Mouse (Mus musculus) limb, embryonic 15.5 days (tissue): ENCODE results near the gene Fntb. TPM values are rescaled to one million over a fixed set of nuclear protein-coding genes. Genes with fewer than 3 reads are reported as not detected.

Experiments used
- ATAC-seq: fragments of 200-750 bp; cut with Nextera tagmentation; 2 replicates; pipeline ENCODE4 v1.8.0; 2017; ENCODE audit warnings: low read depth, moderate TSS enrichment; ENCODE audit not compliant: insufficient number of reproducible peaks, low FRiP score, low TSS enrichment
- H3K27ac ChIP-seq: fragments of 300-500 bp; sonication (generic); 2 replicates; pipeline ENCODE4 v1.5.1; 2015; ENCODE audit warnings: moderate library complexity, mild to moderate bottlenecking, inconsistent platforms
- H3K27me3 ChIP-seq: fragments of 300-500 bp; sonication (generic); 2 replicates; pipeline ENCODE4 v1.6.1; 2015; ENCODE audit warnings: inconsistent platforms
- H3K36me3 ChIP-seq: fragments of 300-500 bp; sonication (generic); 2 replicates; pipeline ENCODE4 v1.6.1; 2015; ENCODE audit warnings: inconsistent platforms
- H3K4me1 ChIP-seq: fragments of 300-500 bp; sonication (generic); 2 replicates; pipeline ENCODE4 v1.6.1; 2015; ENCODE audit warnings: inconsistent platforms
- H3K4me2 ChIP-seq: fragments of 300-500 bp; sonication (generic); 2 replicates; pipeline ENCODE4 v1.6.1; 2015; ENCODE audit warnings: mild to moderate bottlenecking, inconsistent platforms
- H3K4me3 ChIP-seq: fragments of 300-500 bp; sonication (generic); 2 replicates; pipeline ENCODE4 v1.5.1; 2015; ENCODE audit warnings: mild to moderate bottlenecking, inconsistent platforms
- H3K9ac ChIP-seq: fragments of 300-500 bp; sonication (generic); 2 replicates; pipeline ENCODE4 v1.6.1; 2015; ENCODE audit warnings: inconsistent platforms
- H3K9me3 ChIP-seq: fragments of 300-500 bp; sonication (generic); 2 replicates; pipeline ENCODE4 v1.6.1; 2016; ENCODE audit warnings: inconsistent platforms
- WGBS: fragments of 180-500 bp; shearing (Covaris S2); methylation state at CpG from one replicate; pipeline ENCODE4 v1.1.7; 2015; 5-methylcytosine and 5-hydroxymethylcytosine counted together
- polyA plus RNA-seq: library from polyadenylated mRNA; unstranded; fragments of >200 nt; fragmentation: Nextera tagmentation; extraction: Ambion mirVana; gene quantifications from 2 replicates; pipeline ENCODE4 v1.2.1, GENCODE M21; 2015

Fntb gene
- polyA plus RNA-seq, 1 experiment from 2014 or later: 47.7 TPM

GRCm38 (mm10) chr12:76931739-76932687 is 166.6 kb downstream of the Fntb start:
- Histone ChIP-seq H3K9ac (no peak overlapping the region), H3K27me3 (no peaks in the 10 kb centered on the region), H3K4me1 (peaks cover 8% of the 10 kb centered on the region; the same call in 1 of the 2 replicates), H3K4me3 (no peak overlapping the region), H3K36me3 (peaks cover 26% of the 10 kb centered on the region), H3K9me3 (no peaks in the 10 kb centered on the region), H3K4me2 (no peak overlapping the region), H3K27ac (peak overlapping the region; percentile 62)
- WGBS: 62% methylated on average over 14 of the region's 14 CpGs
- ATAC-seq: no peak

- 65% methylated on average over 6 of the region's 6 CpGs for WGBS
- Histone ChIP-seq H3K4me1 (peaks cover 8% of the 10 kb centered on the region; the same call in 1 of the 2 replicates), H3K36me3 (peaks cover 31% of the 10 kb centered on the region), H3K4me2 (no peak overlapping the region), H3K9me3 (no peaks in the 10 kb centered on the region), H3K27ac (peak overlapping the region; percentile 62; the same call in 1 of the 2 replicates), H3K4me3 (no peak overlapping the region), H3K9ac (no peak overlapping the region), H3K27me3 (no peaks in the 10 kb centered on the region)
- ATAC-seq: no peak
These were observed 167.3 kb downstream of the Fntb start for GRCm38 (mm10) chr12:76932688-76933060.

DNA sequence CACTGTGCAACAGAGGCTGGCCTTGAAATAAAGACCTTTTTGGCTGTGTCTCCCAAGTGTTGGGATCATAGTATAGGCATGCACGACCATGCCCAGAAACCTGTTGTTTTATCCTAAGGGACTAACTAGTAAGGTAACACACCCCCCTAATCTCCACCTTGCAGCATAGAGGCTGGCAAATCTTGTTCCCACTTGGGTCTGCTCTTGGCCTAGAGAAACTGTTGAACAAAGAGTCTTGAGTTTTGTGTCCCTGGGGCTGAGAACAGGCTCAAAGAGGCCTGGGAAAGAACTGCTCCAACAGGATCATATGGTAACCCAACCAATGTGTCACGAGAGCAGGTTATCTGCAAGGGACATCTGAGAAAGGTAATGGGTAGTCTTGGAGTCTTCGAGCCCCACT is 169.0 kb downstream of the Fntb start:
- no peaks in the 10 kb centered on the region for H3K9me3 ChIP-seq
- no peak overlapping the region for H3K4me3 ChIP-seq
- H3K36me3 ChIP-seq: peaks cover 46% of the 10 kb centered on the region
- no peak overlapping the region for H3K27ac ChIP-seq
- H3K27me3 ChIP-seq: no peaks in the 10 kb centered on the region
- H3K4me1 ChIP-seq: peaks cover 8% of the 10 kb centered on the region; the same call in 1 of the 2 replicates
- no peak for ATAC-seq
- H3K9ac ChIP-seq: no peak overlapping the region
- 83% methylated on average over 3 of the region's 3 CpGs for WGBS
- no peak overlapping the region for H3K4me2 ChIP-seq

DNA sequence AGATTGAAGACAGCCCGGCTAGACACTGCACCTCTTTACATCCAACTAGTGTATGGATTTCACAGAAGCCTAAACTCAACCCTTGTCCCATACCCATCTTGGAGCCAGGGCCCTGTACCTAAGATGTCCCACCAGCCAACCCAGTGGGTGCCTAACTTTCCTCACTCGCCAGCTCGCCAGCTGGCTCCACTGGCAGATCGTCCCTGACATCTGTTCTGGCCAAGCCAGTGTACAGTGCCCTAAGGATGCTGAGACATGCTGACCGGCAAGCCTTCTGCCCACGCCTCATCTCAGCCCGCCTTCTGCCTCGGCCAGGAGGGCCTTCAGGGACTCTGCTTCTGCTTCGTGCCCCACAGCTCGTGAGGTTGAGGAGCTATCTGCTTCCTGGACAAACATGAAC is 170.8 kb downstream of the Fntb start:
- no peak for ATAC-seq
- no peaks in the 10 kb centered on the region for H3K27me3 ChIP-seq
- no peak overlapping the region for H3K4me3 ChIP-seq
- peaks cover 8% of the 10 kb centered on the region; the same call in 1 of the 2 replicates for H3K4me1 ChIP-seq
- peaks cover 63% of the 10 kb centered on the region for H3K36me3 ChIP-seq
- no peak overlapping the region for H3K4me2 ChIP-seq
- H3K27ac ChIP-seq: no peak overlapping the region
- no peak overlapping the region for H3K9ac ChIP-seq
- 94% methylated on average over 10 of the region's 10 CpGs for WGBS
- H3K9me3 ChIP-seq: no peaks in the 10 kb centered on the region

GRCm38 (mm10) chr12:76938013-76938412 is 172.6 kb downstream of the Fntb start:
- Histone ChIP-seq H3K4me1 (0 out of 2 replicates have a peak, but pooled peaks cover 3% of the 10 kb centered on the region), H3K27me3 (no peaks in the 10 kb centered on the region), H3K4me2 (no peak overlapping the region), H3K4me3 (no peak overlapping the region), H3K9me3 (no peaks in the 10 kb centered on the region), H3K27ac (no peak overlapping the region), H3K9ac (no peak overlapping the region), H3K36me3 (peaks cover 79% of the 10 kb centered on the region)
- 95% methylated on average over 6 of the region's 6 CpGs for WGBS
- ATAC-seq: no peak

DNA sequence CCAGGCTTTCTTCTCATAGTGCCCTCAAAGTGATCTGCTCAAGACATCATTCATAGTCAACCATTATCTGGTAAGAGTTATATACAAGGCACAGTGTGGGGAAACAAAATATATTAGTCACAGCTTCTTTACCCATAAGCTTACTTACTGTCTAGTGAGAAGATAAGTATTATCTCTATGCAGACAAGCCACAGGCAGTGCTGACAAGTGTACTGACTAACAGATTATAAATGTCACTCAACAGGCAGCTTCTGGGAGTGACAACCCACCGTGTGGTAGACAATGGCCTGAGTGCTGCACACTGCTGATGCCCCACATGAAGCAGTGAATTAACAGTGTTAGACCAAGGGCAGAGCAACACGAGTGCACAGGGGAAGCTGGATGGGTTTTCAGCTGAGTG is 176.1 kb downstream of the Fntb start:
- H3K27ac ChIP-seq: no peak overlapping the region
- no peak for ATAC-seq
- no peaks in the 10 kb centered on the region for H3K9me3 ChIP-seq
- no peak overlapping the region for H3K9ac ChIP-seq
- H3K4me1 ChIP-seq: 0 out of 2 replicates have a peak, but pooled peaks cover 2% of the 10 kb centered on the region
- H3K27me3 ChIP-seq: no peaks in the 10 kb centered on the region
- no peak overlapping the region for H3K4me2 ChIP-seq
- H3K4me3 ChIP-seq: no peak overlapping the region
- peaks cover 93% of the 10 kb centered on the region for H3K36me3 ChIP-seq
- 74% methylated on average over 2 of the region's 2 CpGs for WGBS

DNA sequence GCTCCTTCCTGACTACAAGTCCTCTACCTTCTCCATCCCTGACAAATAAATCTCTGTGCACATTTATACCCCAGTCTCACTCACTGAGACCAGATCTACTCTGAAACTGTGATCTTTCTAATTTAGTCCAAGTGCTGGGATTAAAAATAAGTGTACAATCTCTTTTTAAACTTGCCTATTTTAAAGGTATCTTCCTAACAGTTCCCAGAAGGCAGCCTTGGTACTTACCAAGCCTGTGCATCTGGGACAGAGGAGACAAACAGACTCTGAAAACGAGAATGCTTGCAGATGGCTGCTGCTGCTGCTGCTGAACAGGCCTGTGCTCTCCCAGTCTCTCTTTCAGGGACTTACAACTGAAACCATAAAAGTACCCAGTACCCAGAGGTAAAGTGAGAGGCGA is 177.1 kb downstream of the Fntb start:
- Histone ChIP-seq H3K9me3 (no peaks in the 10 kb centered on the region), H3K27me3 (no peaks in the 10 kb centered on the region), H3K36me3 (peaks cover 90% of the 10 kb centered on the region), H3K4me1 (0 out of 2 replicates have a peak, but pooled peaks cover 2% of the 10 kb centered on the region), H3K9ac (no peak overlapping the region), H3K4me2 (no peak overlapping the region), H3K4me3 (no peak overlapping the region), H3K27ac (no peak overlapping the region)
- 46% methylated on average over 2 of the region's 2 CpGs for WGBS
- ATAC-seq: no peak

DNA sequence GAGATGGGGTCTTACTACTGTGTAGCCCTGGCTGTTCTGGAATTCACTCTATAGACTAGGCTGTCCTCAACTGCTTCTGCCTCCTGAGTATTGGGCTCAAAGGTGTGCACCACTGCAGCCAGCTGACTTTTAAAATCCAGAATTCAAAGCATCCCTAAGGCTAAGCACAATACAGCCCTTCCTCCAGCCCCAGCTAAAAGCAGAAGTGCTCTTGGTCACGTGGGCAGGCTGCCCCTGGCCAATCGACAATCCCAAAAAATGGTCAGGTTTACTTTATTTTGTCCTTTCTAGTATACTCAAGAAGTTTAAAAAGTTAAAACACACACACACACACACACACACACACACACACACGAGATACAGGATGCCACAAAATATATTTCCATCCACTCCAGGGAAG is 177.7 kb downstream of the Fntb start:
- WGBS: 56% methylated on average over 3 of the region's 3 CpGs
- ATAC-seq: no peak
- Histone ChIP-seq H3K9ac (no peak overlapping the region), H3K27me3 (no peaks in the 10 kb centered on the region), H3K4me3 (no peak overlapping the region), H3K9me3 (no peaks in the 10 kb centered on the region), H3K4me1 (0 out of 2 replicates have a peak, but pooled peaks cover 2% of the 10 kb centered on the region), H3K4me2 (no peak overlapping the region), H3K36me3 (peaks cover 92% of the 10 kb centered on the region), H3K27ac (no peak overlapping the region)

- Histone ChIP-seq H3K4me3 (no peak overlapping the region), H3K9me3 (no peaks in the 10 kb centered on the region), H3K4me2 (no peak overlapping the region), H3K36me3 (peaks cover 92% of the 10 kb centered on the region), H3K27ac (no peak overlapping the region), H3K4me1 (0 out of 2 replicates have a peak, but pooled peaks cover 2% of the 10 kb centered on the region), H3K9ac (no peak overlapping the region), H3K27me3 (no peaks in the 10 kb centered on the region)
- ATAC-seq: no peak
- WGBS: 79% methylated on average over 6 of the region's 6 CpGs
These were observed 178.1 kb downstream of the Fntb start for GRCm38 (mm10) chr12:76943466-76943865.

- H3K4me1 ChIP-seq: 0 out of 2 replicates have a peak, but pooled peaks cover 2% of the 10 kb centered on the region
- no peak overlapping the region for H3K27ac ChIP-seq
- no peaks in the 10 kb centered on the region for H3K9me3 ChIP-seq
- WGBS: 95% methylated on average over 3 of the region's 3 CpGs
- H3K36me3 ChIP-seq: peaks cover 88% of the 10 kb centered on the region
- H3K4me2 ChIP-seq: no peak overlapping the region
- no peak overlapping the region for H3K4me3 ChIP-seq
- no peaks in the 10 kb centered on the region for H3K27me3 ChIP-seq
- no peak overlapping the region for H3K9ac ChIP-seq
- ATAC-seq: no peak
These were observed 182.1 kb downstream of the Fntb start for GRCm38 (mm10) chr12:76947487-76947886.

DNA sequence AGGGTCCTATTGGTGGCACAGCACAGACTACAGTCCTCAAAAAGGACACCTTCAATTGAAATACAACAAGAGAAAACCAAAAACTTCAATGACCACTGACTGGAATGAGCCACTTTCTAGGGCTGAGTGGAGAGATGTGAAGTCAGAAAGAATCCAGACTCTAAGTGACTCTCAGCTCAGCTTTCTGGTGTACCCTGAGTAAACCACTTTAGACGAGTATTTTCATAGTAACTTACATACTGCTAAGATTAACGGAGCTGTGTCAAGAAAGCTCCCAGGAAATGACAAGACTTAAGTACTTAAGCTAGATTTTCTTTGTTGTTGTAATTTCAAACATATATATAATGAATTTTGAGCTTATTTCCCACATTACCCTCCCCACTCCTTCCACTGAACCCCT is 182.8 kb downstream of the Fntb start:
- H3K27me3 ChIP-seq: no peaks in the 10 kb centered on the region
- H3K9ac ChIP-seq: no peak overlapping the region
- ATAC-seq: no peak
- WGBS: 90% methylated on average over 2 of the region's 2 CpGs
- H3K27ac ChIP-seq: no peak overlapping the region
- H3K4me2 ChIP-seq: no peak overlapping the region
- H3K4me3 ChIP-seq: no peak overlapping the region
- no peaks in the 10 kb centered on the region for H3K9me3 ChIP-seq
- H3K36me3 ChIP-seq: peaks cover 92% of the 10 kb centered on the region
- H3K4me1 ChIP-seq: no peaks in the 10 kb centered on the region

DNA sequence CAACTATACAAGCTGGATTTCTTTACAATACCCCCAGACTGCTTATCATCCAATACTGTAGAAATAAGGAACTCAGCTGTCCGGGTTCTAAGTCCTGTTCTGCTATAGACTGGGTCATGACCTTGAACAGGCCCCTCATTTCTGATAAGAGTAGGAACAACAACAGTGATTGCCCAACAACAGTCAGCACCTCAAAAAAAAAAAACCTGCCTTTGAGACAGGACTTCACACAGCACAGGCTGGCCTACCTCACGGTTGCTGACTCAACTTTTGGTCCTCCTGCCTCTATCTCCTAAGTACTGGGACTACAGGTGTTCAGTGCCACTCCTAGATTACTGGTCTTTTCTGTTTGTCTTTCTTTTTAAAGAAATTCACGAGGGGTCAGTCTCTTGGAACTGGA is 183.4 kb downstream of the Fntb start:
- WGBS: 82% methylated on average over 3 of the region's 3 CpGs
- no peak for ATAC-seq
- H3K4me3 ChIP-seq: no peak overlapping the region

More for the DNA sequence above, 183.4 kb downstream of the Fntb start:
- Histone ChIP-seq H3K4me1 (no peaks in the 10 kb centered on the region), H3K27me3 (no peaks in the 10 kb centered on the region), H3K4me2 (no peak overlapping the region), H3K9me3 (no peaks in the 10 kb centered on the region), H3K27ac (no peak overlapping the region), H3K9ac (no peak overlapping the region), H3K36me3 (peaks cover 88% of the 10 kb centered on the region)
